Mouse (Mus musculus): ENCODE measurements around the gene Ttc38.

The Ttc38 gene

DNA sequence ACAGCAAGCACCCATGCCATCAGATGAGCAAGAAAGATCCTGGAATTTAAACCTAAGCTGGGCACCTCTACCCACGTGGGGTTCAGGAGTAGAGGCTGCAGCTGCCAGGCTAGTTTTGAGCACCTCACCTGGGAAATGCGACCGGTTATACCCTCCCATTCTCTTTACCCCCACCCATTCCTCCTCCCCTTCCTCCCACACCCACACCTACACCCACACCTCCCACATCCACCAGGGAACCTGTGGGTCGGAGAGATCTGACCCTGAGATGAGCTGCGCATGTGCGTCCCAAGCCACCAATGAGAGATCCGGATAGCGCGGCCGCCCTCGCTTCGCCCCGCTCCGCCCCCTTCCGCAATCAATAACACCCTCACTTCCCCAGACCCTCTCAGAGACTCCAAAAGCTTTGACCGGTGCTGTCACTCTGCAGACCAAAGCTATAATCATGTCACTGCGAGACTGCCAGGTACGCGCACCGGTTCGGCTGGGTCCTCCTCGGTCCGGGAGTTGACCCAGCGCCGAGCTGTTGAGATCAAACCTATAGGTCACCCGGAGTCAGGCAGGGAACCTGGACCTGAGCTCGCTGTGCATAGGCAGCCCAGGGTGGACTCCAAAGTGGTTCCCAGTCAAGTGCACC is at the start of gene Ttc38:
TSS of gene Ttc38 (plus strand) at position 353 of the 637 bp plus-strand sequence.
- peak; percentile 84 for DNase-seq

GRCm38 (mm10) chr15:85783146-85783545 is 49.0 kb upstream of the Ttc38 start:
- DNase-seq: no peak

- DNase-seq: no peak
Measured at GRCm38 (mm10) chr15:85784341-85784740, 47.8 kb upstream of the Ttc38 start.

DNA sequence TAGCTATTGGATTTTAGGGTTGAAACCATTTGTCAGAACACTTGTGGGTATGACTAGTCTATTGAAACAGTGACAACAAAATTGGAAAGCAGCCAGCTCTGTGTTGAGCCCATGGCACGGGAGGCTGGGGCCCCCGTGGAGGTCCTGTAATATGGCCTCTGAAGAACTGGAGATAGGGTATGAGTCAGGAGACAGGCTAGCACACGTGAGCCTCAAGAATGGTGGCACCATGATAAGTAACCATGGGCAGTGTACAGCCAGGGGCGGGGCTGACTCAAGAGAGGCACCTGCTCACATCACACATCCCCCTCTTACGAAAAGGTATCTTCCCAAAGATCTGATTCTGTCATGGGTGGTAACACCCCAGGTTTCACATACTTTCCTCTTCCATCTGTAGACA is 45.4 kb upstream of the Ttc38 start:
- DNase-seq: no peak

GRCm38 (mm10) chr15:85787482-85787881 is 44.6 kb upstream of the Ttc38 start:
- DNase-seq: no peak

- DNase-seq: no peak
Measured at GRCm38 (mm10) chr15:85788051-85788450, 44.1 kb upstream of the Ttc38 start.

DNA sequence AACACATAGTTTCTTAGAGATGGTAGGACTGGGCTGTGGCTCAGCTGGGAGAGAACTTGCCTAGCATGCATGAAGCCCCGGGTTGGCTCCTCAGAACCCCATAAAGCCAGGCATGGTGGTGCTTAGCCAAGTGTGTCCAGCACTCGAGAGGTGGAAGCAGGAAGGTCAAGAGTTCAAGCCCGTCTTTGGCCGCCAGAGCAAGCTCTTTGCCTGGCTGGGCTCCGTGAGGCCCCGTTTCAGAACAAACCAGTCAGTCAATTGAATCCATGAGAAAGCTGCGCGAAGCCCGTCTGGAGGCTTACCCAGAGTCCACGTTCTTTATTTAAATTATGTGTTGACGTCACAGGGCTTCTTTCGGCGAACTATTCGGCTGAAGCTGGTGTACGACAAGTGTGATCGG is 43.5 kb upstream of the Ttc38 start:
- DNase-seq: no peak

DNA sequence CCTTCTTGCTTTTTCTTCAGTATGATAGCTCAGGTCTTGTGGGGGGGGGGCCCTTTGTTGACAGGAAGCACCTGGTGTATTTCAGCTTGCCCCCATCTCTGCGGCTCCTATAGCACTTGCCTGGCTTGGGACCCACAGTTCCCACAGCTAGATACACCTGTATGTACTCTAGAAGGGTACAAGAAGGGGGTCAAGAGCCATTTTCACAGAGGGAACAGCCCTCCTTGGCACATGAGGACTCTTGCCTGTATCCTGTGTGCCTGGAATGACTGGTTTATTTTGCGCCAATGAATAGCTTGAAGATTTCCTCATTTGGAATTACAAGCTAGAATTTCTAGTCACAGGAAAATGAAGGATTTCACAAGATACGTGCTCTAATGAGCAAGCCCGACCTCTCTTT is 40.7 kb upstream of the Ttc38 start:
- no peak for DNase-seq

DNA sequence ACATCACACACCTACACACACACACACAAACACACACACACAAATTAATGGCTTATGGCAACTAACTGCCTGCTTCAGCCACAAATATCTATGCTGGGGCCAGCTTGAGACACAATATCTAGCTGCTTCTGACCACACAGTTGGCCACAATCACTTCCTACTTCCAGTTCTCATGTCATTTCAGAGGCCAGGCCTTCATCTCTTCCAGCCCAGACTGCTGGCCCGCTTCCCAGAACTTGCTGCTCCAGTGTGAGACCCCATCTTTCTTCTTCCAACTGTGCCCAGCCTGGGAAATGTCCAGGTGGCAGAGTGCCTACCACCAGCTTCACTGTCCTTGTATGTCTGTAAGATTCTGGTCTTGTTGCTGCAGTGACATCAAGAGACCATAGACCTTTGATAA is 39.3 kb upstream of the Ttc38 start:
- no peak for DNase-seq

- DNase-seq: no peak
Measured at GRCm38 (mm10) chr15:85795516-85795915, 36.6 kb upstream of the Ttc38 start.

DNA sequence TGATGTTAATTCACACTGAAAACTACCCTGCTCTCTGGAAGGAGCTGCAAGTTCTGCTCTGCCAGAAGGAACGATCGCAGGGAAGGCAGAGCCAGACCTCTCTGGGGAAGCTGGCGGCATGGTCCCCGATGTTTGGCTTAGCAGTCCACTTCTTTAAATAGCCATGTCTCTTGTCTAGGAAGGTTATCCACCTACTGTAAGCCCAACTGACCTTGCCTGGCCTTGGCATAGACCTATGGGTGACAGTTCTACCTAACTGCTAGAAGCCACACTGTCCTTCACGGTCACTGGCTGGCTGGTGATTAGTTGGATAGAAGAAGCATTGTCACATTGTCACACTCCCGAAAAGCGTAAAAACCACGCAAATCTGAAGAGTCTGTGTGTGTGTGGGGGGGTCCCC is 33.4 kb upstream of the Ttc38 start:
- DNase-seq: no peak

GRCm38 (mm10) chr15:85802931-85803330 is 29.2 kb upstream of the Ttc38 start:
- no peak for DNase-seq

DNA sequence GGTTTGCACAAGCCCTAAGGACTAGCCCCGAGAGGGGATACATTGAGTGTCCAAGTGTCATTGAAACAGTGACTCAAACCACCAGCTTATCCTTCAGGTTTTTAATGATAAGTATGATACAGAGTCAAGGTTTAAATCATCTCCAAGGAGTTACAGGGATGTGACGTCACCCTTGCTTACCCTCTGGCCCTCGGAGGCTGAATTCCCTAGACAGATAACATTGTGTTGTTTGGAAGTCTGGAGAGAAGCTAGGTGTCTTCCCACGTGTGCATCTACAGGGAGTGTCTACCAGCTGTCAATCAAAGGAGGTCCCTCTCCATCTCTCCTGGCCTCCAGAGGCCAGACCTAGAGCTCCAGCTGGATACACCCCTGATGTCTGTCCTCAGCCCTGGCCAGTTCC is 25.2 kb upstream of the Ttc38 start:
- DNase-seq: no peak

GRCm38 (mm10) chr15:85807404-85807803 is 24.7 kb upstream of the Ttc38 start:
- no peak for DNase-seq

- DNase-seq: peak; percentile 42
Measured at GRCm38 (mm10) chr15:85808031-85808430, 24.1 kb upstream of the Ttc38 start.

- no peak for DNase-seq
Measured at GRCm38 (mm10) chr15:85808434-85808833, 23.7 kb upstream of the Ttc38 start.

- peak; percentile 72 for DNase-seq
Measured at GRCm38 (mm10) chr15:85809091-85809490, 23.0 kb upstream of the Ttc38 start.

- DNase-seq: no peak
Measured at GRCm38 (mm10) chr15:85810462-85810805, 21.7 kb upstream of the Ttc38 start.

DNA sequence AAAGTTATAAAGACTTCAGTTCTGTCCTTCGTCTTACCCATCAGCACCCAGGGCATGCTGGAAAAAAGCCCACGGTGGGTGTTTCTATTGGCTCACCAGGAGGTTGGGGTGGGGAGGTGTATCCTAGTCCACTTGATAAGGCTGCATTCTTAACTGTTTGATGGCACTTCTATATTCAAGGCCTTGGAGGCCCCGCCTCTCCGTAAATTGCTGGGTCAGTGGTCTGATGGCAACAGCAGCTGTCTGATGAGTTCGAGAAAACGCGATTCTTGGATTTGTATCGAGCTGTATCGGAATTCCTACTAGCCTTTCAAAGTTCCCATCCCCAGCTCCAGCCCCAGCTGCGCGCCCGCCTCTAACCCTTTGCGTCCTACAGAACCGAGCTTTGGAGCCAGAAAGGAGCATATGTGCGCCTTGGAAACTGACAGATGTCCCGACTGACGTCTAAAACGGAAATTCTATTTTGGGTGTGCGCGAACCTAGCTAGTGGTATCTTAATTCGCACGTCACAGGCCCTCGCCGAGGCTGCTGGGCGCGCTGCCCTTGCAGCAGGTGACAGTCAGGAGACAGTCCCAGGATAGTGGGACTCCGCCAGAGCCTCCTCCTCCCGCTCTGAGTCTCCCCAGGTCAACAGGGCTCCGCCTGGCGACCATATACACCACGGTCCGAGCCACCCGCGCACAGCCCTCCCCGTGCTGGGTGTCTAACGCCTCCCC is 21.1 kb upstream of the Ttc38 start:
- no peak for DNase-seq

DNA sequence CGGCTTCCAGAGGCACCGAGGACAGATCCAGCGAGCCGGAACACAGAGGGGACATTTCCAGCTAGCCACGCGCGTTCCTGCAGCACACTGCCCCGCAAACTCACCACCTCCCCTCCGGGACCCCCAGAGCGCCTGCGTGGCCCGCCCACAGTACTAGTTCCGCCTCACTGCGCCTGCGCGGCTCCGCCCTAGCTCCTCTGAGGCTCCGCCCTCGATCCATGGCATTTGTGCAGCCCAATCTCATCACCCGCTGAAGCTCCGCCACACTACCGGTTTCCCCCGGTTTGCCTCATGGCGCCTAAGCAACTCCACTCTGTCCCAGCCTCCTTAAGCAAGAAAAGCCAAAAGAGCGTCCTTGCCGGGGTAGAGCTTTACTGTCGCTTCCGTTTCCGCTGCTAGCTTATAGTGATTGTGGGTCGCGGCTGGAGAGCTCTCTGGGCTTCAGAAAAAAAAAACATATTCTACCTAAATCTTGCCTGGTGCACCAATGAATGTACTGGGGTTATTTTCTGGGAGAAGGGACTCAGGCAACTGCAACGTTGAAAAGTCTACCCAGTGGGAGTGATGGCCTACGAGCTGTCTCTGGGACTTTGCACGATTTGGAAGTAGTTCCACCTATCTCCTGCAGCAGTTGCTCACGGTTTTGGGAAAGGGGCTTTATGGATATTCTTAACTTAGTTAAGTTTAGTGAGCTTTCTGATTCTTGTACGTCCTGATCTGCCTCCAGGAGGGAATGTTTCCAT is 20.4 kb upstream of the Ttc38 start, which contains the start of gene Cdpf1:
TSS of gene Cdpf1 (minus strand) at position 163 of the 743 bp plus-strand sequence.
- peak; percentile 100 for DNase-seq

GRCm38 (mm10) chr15:85813428-85813827 is 18.7 kb upstream of the Ttc38 start:
- DNase-seq: no peak

DNA sequence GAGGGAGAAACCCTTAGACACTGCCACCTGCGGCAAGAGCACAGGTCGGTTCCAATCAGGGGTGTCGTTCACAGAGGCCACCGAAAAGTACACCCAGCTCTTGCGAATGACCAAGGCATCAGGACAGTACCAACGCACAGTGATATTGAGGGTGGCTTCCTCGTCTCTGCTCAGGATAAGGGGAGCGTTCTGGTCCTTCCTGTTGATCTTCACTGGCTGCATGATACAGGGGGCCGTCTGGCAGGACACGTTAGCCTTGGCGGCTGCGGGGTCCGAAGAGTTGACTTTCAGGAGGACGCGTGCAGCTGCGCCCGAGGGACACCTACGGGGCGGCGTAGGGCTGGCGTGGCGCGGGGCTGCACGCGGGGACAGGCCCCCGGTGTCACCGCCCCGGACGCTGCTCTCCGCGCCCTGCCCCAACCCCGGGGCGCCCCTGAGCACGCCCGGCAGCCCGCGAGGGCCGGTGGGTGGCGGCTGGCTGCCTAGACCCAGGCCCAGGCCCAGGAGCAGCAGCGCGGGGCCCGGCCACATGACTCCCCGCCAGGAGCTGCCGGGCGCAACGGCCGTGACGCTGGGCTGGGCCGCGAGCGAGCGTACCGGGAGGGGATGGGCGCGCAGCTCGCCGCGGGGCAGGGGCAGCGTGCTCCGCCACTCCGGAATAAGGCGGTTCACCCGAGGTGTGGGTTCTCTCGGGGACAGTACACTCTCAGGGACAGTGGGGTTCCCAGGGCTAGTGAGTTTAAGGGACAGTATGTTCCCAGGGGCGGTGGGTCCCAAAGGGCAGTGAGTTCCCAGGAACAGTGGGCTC is 10.7 kb upstream of the Ttc38 start, which contains the start of gene Pkdrej:
TSS of gene Pkdrej (minus strand) at position 532 of the 808 bp plus-strand sequence.
- DNase-seq: no peak

- no peak for DNase-seq
Measured at GRCm38 (mm10) chr15:85822011-85822359, 10.1 kb upstream of the Ttc38 start.

Measured in thymus, postnatal 25 days (tissue).